Mouse (Mus musculus) monocyte, adult 2 months (primary cell): ENCODE results near the gene Cep295.
A peak's percentile ranks its signal among the peaks of the same experiment; 100 is the strongest.
"Not testable (repeated sequence)": the region's sequence is repeated elsewhere in the genome, so short reads cannot be mapped to it uniquely, and the experiment has no call there.

Source experiments
- DNase-seq, 2 experiments: peaks; one replicate each; pipeline ENCODE4 v3.0.0; 2022; ENCODE audit warnings: low spot score in 2 of 2, low read depth in 1 of 2

Gene Cep295

DNA sequence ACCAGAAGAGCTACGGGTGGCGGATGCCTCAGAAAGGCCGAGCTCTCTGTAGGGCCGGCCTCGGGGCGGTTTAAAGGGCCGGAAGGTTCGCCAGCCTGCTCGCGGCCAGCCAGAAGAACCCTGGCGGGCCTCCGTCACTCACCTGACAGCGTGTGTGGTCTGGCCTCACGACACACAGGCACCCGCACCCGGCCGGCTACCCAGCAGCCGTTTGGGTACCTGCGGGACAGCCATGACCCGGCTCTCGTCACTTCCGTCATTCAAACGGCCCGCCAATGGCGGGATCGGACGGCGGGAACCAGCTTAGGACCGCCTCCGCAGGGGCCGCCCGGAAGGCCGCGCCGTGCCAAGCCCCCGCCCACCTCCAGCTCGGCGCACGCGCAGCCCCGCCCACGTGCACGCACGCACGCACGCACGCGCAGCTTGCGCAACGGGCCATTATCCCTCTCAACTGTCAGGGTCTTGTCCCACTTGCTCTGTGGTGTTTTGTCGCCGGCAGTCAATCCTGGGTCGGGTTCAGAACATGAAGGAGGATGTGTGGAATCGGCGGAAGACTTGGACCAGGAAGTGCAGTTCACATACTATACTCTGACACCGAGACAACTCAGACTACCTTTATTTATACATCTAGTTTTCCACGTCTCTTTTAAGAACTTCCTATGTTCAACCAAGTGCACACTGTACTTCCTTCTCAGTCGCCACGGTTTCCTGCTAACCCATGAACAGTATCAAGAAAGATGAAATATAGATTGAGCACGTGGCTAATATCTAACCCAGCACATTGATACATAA is at the start of gene Cep295:
Gene Cep295, minus strand, starts transcription at position 305 of the 792 bp plus-strand sequence.
- DNase-seq: peak; percentile 83 to 93

GRCm38 (mm10) chr9:15397591-15397990 is 40.0 kb upstream of the Cep295 start:
- DNase-seq: no peak

DNA sequence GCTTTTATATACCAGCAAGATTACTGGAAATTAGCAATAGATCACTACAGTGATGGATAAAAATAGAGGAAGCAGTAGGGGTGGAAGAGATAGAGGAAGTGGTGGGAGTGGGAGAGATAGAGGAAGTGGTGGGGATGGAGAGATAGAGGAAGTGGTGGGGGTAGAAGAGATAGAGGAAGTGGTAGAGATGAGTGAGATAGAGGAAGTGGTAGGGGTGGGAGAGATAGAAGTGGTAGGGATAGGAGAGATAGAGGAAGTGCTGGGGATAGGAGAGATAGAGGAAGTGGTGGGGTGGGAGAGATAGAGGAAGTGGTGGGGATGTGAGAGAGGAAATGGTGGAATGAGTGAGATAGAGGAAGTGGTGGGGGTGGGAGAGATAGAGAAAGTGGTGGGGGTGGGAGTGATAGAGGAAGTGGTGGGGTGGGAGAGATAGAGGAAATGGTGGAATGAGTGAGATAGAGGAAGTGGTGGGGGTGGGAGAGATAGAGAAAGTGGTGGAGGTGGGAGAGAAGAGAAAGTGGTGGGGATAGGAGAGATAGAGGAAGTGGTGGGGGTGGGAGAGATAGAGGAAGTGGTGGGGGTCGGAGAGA is 37.9 kb upstream of the Cep295 start:
- no peak for DNase-seq

- DNase-seq: no peak
These were observed 29.6 kb upstream of the Cep295 start for GRCm38 (mm10) chr9:15387075-15387643.

GRCm38 (mm10) chr9:15384266-15384665 is 26.7 kb upstream of the Cep295 start:
- no peak for DNase-seq

- no peak for DNase-seq
These were observed 8.7 kb upstream of the Cep295 start for GRCm38 (mm10) chr9:15366260-15366659.

GRCm38 (mm10) chr9:15365856-15366255 is 8.3 kb upstream of the Cep295 start:
- no peak for DNase-seq

GRCm38 (mm10) chr9:15364843-15365242 is 7.3 kb upstream of the Cep295 start:
- DNase-seq: no peak

DNA sequence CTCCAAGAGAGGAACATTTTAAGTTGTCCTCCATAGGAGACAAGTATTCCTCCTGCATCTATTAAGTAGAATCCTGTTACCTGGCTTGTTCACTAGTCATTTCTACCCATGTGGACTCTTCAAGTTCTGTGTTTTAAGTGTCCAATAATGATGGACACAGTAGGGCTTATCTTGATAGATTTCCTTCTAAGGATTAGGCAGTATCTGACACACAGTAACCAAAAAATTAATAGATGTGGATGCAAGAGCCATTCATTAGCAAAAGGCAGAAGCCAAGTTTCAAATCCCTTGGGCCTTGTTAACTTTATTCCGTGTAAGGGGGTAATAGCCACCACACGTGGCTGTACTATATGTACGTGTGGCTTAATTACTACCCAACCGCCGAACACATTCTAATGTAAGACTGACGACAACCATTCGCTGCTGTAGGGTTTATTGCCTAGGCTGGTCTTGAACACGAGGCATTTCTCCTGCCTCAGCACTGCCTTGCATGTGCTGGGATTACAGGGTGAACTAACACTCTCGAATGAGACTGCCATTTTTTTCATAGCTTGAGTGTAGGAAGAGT is 588 bp downstream of the Cep295 start:
- no peak for DNase-seq

GRCm38 (mm10) chr9:15349925-15350324 is 7.7 kb downstream of the Cep295 start:
- no peak for DNase-seq

- no peak for DNase-seq
These were observed 19.8 kb downstream of the Cep295 start for GRCm38 (mm10) chr9:15337776-15338175.

GRCm38 (mm10) chr9:15318170-15318742 is 39.3 kb downstream of the Cep295 start:
- no peak for DNase-seq

GRCm38 (mm10) chr9:15317223-15318169 is 40.1 kb downstream of the Cep295 start:
- no peak for DNase-seq

- DNase-seq: not testable (repeated sequence)
These were observed 41.3 kb downstream of the Cep295 start for GRCm38 (mm10) chr9:15316296-15316695.

- no peak for DNase-seq
These were observed 43.0 kb downstream of the Cep295 start for GRCm38 (mm10) chr9:15314619-15315018.

- DNase-seq: no peak
These were observed 44.0 kb downstream of the Cep295 start for GRCm38 (mm10) chr9:15313633-15314032.

DNA sequence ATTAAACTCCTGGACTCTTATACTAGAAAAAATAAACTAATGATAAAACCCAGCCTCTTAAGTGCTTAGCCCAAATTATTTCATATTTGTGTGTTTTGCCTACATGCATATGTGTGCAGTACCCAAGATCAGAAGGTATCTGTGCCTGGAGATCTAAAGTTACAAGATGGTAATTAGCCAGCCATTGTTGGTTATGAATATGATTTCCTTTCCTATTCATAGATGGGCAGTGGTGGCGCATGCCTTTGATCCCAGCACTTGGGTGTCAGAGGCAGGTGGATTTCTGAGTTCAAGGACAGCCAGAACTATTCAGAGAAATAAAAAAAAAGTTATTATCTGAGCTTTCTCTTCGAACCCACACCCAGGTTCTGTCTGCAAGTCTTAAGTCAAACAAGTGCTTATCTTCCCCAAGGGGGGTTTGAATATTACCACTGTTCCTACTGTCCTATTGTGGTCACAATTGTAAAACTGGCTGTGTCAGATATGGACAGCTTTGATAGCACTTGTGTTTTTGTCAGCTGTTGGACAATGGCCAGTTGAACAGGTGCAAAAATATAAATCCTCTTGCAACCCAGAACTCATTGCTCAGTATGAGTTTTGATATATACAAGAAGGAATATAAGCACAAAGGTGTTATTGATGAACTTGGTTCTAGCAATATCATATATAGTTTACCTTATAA is 45.4 kb downstream of the Cep295 start:
- no peak for DNase-seq

DNA sequence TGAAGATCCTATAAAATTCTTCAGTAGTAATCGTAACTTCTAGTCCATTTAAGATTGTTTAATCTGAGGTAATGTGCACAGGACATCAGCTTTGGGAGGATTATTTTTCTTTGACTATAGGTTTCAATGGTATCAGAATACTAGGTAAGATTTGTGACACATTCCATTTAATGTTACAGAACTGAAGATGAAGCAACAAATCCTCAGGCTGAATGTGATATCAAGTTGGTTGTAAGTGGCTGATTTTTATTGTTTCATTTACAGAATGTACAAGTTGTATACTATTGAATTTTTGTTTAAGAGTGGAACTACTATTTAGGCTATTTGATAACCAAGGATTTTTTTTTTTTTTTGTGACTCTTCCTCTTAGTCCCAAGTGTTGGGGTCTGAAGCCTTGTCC is 47.4 kb downstream of the Cep295 start:
- no peak for DNase-seq

- DNase-seq: no peak
These were observed 48.2 kb downstream of the Cep295 start for GRCm38 (mm10) chr9:15309425-15309824.

GRCm38 (mm10) chr9:15308254-15308653 is 49.3 kb downstream of the Cep295 start:
- no peak for DNase-seq
